Mouse (Mus musculus) MN1 (cell line): ENCODE results near the gene Ly6g6c.
"Not testable (repeated sequence)": the region's sequence is repeated elsewhere in the genome, so short reads cannot be mapped to it uniquely, and the experiment has no call there.

Source experiments
- DNase-seq: peaks from one replicate; pipeline ENCODE4 v3.0.0-alpha.2; 2016; ENCODE audit warnings: low spot score

Gene Ly6g6c

GRCm38 (mm10) chr17:35031880-35032279, 33.3 kb upstream of the Ly6g6c start:
- DNase-seq, result no peak

GRCm38 (mm10) chr17:35032323-35032870, 32.8 kb upstream of the Ly6g6c start:
- DNase-seq, result no peak

- DNase-seq, result not testable (repeated sequence)
These were observed 31.5 kb upstream of the Ly6g6c start for GRCm38 (mm10) chr17:35033703-35034102.

- DNase-seq, result no peak
These were observed 30.3 kb upstream of the Ly6g6c start for GRCm38 (mm10) chr17:35034896-35035295.

- no peak for DNase-seq
These were observed 25.9 kb upstream of the Ly6g6c start for GRCm38 (mm10) chr17:35039121-35039873.

- DNase-seq, result no peak
These were observed 21.4 kb upstream of the Ly6g6c start for GRCm38 (mm10) chr17:35043794-35044193.

GRCm38 (mm10) chr17:35044904-35045806, 20.0 kb upstream of the Ly6g6c start:
- no peak for DNase-seq

- DNase-seq, result no peak
These were observed 19.1 kb upstream of the Ly6g6c start for GRCm38 (mm10) chr17:35045807-35046680.

GRCm38 (mm10) chr17:35046681-35047455, 18.3 kb upstream of the Ly6g6c start, which contains the start of gene Msh5:
TSS of gene Msh5 (minus strand) at chr17:35046745.
- DNase-seq, result peak; percentile 95

- no peak for DNase-seq
These were observed 17.5 kb upstream of the Ly6g6c start for GRCm38 (mm10) chr17:35047688-35048087.

- no peak for DNase-seq
These were observed 16.8 kb upstream of the Ly6g6c start for GRCm38 (mm10) chr17:35048149-35048931.

- no peak for DNase-seq
These were observed 16.2 kb upstream of the Ly6g6c start for GRCm38 (mm10) chr17:35048932-35049440.

GRCm38 (mm10) chr17:35049561-35050016, 15.6 kb upstream of the Ly6g6c start, which contains the start of gene Clic1:
TSS of gene Clic1 (plus strand) at chr17:35049966.
- peak; percentile 88 for DNase-seq

GRCm38 (mm10) chr17:35050126-35050750, 14.9 kb upstream of the Ly6g6c start:
- peak; percentile 72 for DNase-seq

- DNase-seq, result peak; percentile 90
These were observed 13.8 kb upstream of the Ly6g6c start for GRCm38 (mm10) chr17:35051156-35052086.

GRCm38 (mm10) chr17:35052271-35052798, 12.9 kb upstream of the Ly6g6c start:
- DNase-seq, result no peak

- DNase-seq, result peak; percentile 43
These were observed 9.3 kb upstream of the Ly6g6c start for GRCm38 (mm10) chr17:35055691-35056495.
